Mouse (Mus musculus): ENCODE measurements around the gene Casp9. TPM values are rescaled to one million over a fixed set of nuclear protein-coding genes. Genes with fewer than 3 reads are reported as not detected.
"Not testable (repeated sequence)": the region's sequence is repeated elsewhere in the genome, so short reads cannot be mapped to it uniquely, and the experiment has no call there.

The Casp9 gene
- polyA plus RNA-seq, 1 experiment from 2014 or later, result 13.3 TPM

DNA sequence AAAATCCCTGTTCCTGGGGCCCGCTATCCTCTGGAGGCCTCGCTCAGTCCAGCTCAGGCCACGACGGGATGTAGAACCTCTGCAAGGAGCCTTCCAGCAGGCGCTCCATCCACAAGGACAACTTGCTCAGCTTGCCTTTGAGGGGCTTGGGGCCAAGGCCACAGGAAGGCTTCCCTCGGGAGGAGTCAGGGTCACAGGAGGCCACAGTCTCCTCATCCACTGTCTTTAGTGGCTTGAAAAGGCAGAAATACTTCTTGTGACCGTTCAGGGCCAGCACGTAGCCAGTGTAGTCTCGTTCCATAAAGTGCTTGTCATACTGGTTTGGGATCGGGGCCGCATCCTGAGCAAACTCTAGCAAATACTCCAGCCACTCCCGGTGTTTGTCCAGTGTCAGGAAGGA, 29.9 kb upstream of the Casp9 start:
- no peak overlapping the region for H3K27ac ChIP-seq
- ATAC-seq (ENCODE audit: insufficient number of reproducible peaks, low FRiP score, low TSS enrichment, low read depth), result no peak
- H3K4me1 ChIP-seq, result peaks cover 24% of the 10 kb centered on the region
- no peak overlapping the region for H3K4me3 ChIP-seq
- no peak overlapping the region for H3K9ac ChIP-seq
- H3K27me3 ChIP-seq, result no peaks in the 10 kb centered on the region
- peaks cover 49% of the 10 kb centered on the region for H3K36me3 ChIP-seq
- no peaks in the 10 kb centered on the region for H3K9me3 ChIP-seq
- 91% methylated on average over 12 of the region's 12 CpGs for WGBS
- H3K4me2 ChIP-seq, result no peak overlapping the region

DNA sequence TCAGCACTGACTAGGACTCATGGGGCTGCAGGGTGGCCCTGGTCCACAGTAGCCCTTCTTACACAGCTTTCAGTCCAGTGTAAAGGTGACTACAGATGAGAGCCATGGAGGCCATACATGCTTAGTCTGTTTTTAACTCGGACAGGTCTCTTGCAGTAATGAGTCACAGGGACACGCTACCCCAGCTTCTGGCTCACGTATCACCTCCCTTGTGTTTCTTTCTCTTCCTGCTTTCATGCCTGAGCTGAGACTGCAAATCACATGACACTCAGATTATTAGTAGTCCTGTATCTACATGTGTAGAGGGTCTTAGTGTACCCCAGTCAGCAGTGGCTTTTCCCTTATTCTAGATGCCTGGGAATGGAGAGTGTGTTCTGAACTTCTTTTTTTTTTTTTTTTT, 28.4 kb upstream of the Casp9 start:
- Histone ChIP-seq H3K4me3 (no peak overlapping the region), H3K27me3 (no peaks in the 10 kb centered on the region), H3K27ac (no peak overlapping the region), H3K9ac (no peak overlapping the region), H3K9me3 (no peaks in the 10 kb centered on the region), H3K4me2 (no peak overlapping the region), H3K36me3 (peaks cover 63% of the 10 kb centered on the region), H3K4me1 (peaks cover 24% of the 10 kb centered on the region)
- ATAC-seq (ENCODE audit: insufficient number of reproducible peaks, low FRiP score, low TSS enrichment, low read depth), result no peak
- WGBS, result 92% methylated on average over 3 of the region's 3 CpGs

DNA sequence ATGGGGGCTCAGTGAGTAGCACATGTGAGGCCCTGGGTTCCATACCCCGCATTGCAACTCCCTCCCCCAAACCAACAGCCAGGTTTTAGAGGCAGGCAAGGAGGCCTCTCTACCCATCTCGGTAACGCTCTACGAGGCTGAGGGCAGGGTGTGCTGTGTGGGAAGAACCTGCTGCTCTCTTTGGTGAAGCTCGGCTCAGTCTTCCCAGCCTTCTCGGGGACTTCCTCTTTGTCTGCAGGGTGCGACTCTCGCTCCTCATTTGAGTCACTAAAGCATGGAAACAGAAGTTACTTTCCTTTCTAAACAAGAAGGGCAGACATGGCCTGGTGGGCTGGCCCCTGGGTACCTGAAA, 27.1 kb upstream of the Casp9 start:
- Histone ChIP-seq H3K4me3 (no peak overlapping the region), H3K27ac (peak overlapping the region; percentile 87), H3K9ac (no peak overlapping the region), H3K27me3 (no peaks in the 10 kb centered on the region), H3K4me2 (peak overlapping the region; percentile 26; the same call in 1 of the 2 replicates), H3K9me3 (no peaks in the 10 kb centered on the region), H3K4me1 (peaks cover 24% of the 10 kb centered on the region), H3K36me3 (peaks cover 72% of the 10 kb centered on the region)
- WGBS, result 52% methylated on average over 8 of the region's 8 CpGs
- ATAC-seq (ENCODE audit: insufficient number of reproducible peaks, low FRiP score, low TSS enrichment, low read depth), result no peak

DNA sequence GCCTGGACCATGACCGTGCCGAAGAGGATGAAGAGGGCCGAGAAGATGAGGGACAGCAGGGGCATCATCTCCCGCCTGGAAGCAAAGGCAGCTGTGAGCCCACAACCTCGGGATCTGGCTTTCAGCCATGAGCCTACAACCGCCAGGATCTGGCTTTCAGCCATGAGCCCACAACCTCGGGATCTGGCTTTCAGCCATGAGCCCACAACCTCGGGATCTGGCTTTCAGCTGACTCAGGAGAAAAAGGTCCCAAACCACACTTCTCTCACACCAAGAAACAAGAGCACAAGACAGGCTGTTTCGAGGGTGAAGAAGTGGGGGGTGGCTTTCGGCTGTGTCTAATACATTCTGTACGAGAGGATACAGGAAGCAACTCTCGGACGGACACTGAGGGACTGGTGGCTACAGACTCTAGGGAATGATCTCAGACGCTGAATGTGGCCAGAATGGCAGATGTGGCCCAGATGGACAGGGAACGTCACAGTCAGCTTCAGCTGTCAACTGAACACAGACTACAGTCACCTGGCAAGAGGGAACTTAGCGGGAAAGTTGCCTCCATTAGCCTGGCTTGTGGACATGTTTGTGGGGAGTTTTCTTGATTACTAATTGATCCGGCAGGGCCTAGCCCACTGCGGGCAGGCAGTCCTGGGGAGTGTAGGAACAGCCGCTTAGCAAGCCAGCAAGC, 26.6 kb upstream of the Casp9 start:
- H3K4me1 ChIP-seq, result peaks cover 24% of the 10 kb centered on the region
- H3K9ac ChIP-seq, result no peak overlapping the region
- H3K9me3 ChIP-seq, result no peaks in the 10 kb centered on the region
- peak; percentile 71 for ATAC-seq (ENCODE audit: insufficient number of reproducible peaks, low FRiP score, low TSS enrichment, low read depth)
- H3K27me3 ChIP-seq, result no peaks in the 10 kb centered on the region
- peak overlapping the region; percentile 26 for H3K4me2 ChIP-seq
- H3K27ac ChIP-seq, result peak overlapping the region; percentile 87
- H3K4me3 ChIP-seq, result no peak overlapping the region
- H3K36me3 ChIP-seq, result peaks cover 72% of the 10 kb centered on the region
- 27% methylated on average over 19 of the region's 19 CpGs for WGBS

DNA sequence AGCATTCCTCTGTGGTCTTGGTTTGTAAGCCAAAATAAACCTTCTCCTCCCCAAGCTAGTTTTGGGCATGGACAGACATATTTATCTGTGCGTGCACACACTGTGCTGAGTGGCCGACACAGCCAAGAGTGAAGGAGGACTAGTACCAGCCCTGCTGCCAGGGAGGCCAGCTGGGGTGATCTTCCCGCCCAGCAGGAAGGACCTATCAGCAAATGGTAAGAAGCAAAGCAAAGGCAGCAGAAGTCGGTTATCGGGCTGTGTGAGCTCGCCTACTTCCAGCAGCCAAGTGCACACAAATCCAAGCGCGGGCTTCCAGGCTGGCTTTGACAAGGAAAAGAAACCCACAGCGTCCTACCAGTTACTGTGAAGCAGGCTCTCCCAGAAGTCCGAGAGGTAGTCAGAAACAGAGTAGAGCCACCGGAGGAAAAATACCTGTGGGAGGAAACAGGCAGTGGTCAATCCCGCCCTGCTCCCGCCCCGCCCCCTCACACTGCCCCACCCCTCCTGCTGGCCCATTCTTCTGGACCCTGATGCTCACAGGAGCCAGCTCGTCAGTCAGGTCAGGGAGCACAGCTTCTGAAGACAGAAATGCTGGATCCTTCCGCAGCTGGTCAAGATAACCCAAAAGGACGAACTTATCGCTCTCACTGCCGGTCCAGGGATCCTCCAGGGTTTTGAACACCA, 25.9 kb upstream of the Casp9 start:
- Histone ChIP-seq H3K27ac (peak overlapping the region; percentile 87), H3K4me3 (no peak overlapping the region), H3K9me3 (no peaks in the 10 kb centered on the region), H3K36me3 (peaks cover 72% of the 10 kb centered on the region), H3K27me3 (no peaks in the 10 kb centered on the region), H3K4me1 (peaks cover 24% of the 10 kb centered on the region), H3K9ac (no peak overlapping the region), H3K4me2 (peak overlapping the region; percentile 26)
- ATAC-seq (ENCODE audit: insufficient number of reproducible peaks, low FRiP score, low TSS enrichment, low read depth), result peak; percentile 78
- 64% methylated on average over 19 of the region's 19 CpGs for WGBS

DNA sequence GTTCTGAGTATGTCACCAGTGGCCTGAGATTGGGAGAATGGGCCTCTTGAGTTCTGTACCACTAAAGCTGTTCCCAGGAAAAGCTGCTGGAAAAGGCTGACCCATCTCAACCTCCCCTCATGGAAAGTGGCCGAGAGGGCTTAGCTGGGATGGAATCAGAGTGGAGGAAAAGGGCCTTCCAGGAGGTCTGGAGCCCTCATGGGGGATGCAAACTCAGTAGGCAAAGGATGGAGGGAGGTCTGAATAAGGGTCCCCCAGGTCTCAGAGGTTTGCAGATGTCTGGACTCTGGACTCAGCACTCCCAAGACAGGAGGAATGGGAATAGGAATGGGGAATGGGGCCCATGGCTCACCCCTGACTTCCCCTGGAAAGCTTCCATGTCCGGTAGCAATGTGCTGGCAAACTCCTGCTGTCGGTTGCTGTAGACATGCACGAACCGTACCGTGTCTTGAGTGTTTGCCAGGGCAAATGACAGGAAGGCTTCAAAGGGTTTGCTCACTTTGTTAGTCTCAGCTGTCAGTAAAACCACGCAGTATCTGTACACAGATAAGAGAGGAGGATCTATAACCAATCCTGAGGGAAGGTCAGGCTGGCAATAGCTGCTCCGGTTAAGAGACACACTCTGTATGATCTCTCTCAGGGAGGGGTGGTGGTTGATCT, 23.8 kb upstream of the Casp9 start:
- H3K4me2 ChIP-seq, result no peak overlapping the region
- H3K9me3 ChIP-seq, result no peaks in the 10 kb centered on the region
- peaks cover 70% of the 10 kb centered on the region for H3K36me3 ChIP-seq
- H3K27me3 ChIP-seq, result no peaks in the 10 kb centered on the region
- H3K4me3 ChIP-seq, result no peak overlapping the region
- no peak overlapping the region for H3K9ac ChIP-seq
- ATAC-seq (ENCODE audit: insufficient number of reproducible peaks, low FRiP score, low TSS enrichment, low read depth), result no peak
- 84% methylated on average over 8 of the region's 8 CpGs for WGBS
- H3K27ac ChIP-seq, result no peak overlapping the region
- H3K4me1 ChIP-seq, result peaks cover 24% of the 10 kb centered on the region

DNA sequence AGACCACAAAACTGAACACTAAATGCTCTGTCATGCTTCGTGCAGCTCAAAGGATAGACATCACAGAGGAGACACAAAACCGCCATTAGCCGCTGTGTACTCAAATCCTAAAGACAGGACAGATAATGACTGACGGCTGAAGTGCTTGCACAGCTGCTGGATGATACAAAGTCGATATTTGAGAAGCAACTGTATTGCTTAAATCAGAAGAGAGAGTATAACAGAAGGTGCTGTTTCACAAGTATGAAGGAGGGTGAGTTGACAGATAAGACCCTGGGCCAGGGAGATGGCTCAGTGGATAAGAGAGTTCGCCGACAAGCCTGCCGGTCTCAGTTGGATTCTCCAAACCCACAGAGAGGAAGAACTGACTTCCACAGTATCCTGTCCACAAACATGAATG, 21.6 kb upstream of the Casp9 start:
- H3K36me3 ChIP-seq, result peaks cover 84% of the 10 kb centered on the region
- ATAC-seq (ENCODE audit: insufficient number of reproducible peaks, low FRiP score, low TSS enrichment, low read depth), result no peak
- H3K4me2 ChIP-seq, result no peak overlapping the region
- no peak overlapping the region for H3K9ac ChIP-seq
- no peak overlapping the region for H3K4me3 ChIP-seq
- WGBS, result 90% methylated on average over 8 of the region's 8 CpGs
- no peaks in the 10 kb centered on the region for H3K9me3 ChIP-seq
- no peaks in the 10 kb centered on the region for H3K27me3 ChIP-seq
- peaks cover 14% of the 10 kb centered on the region for H3K4me1 ChIP-seq
- H3K27ac ChIP-seq, result no peak overlapping the region

DNA sequence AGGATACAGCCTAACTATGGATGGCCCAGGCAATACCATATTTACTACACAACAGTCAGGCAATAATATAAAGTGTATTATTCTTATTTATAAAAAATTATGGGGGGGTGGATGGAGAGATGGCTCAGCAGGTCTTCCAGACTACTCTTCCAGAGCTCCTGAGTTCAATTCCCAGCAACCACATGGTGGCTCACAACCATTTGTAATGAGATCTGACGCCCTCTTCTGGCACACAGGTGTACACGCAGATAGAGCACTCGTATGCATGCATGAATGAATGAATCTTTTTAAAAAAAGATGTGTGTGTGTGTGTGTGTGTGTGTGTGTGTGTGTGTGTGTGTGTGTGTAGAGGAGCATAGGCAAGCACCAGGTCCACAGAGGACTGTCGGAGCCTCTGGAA, 20.4 kb upstream of the Casp9 start:
- H3K36me3 ChIP-seq, result peaks cover 89% of the 10 kb centered on the region
- H3K4me1 ChIP-seq, result not testable (repeated sequence)

DNA sequence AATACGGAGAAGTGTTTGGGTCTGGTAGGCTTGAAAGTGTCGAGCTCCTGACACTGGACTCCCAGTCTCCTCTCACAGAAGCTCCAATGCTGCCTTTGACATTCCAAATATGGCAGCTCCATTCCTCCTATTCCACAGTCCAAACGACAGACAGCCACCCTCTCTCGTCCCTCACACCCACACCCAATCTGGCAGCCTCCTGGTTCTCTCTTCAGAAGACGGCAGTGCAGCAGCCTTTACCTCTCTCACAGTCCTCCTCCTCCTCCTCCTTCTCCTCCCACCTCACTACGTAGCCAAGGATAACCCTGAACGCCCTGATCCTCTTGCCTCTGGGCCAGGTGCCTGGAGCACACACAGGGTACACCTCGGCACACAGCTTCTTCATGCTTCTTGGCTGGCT, 13.6 kb upstream of the Casp9 start:
- Histone ChIP-seq H3K9me3 (no peaks in the 10 kb centered on the region), H3K27ac (no peak overlapping the region), H3K9ac (no peak overlapping the region), H3K27me3 (no peaks in the 10 kb centered on the region), H3K4me2 (no peak overlapping the region), H3K4me1 (no peaks in the 10 kb centered on the region), H3K36me3 (peaks cover 89% of the 10 kb centered on the region), H3K4me3 (no peak overlapping the region)
- 87% methylated on average over 8 of the region's 8 CpGs for WGBS
- ATAC-seq (ENCODE audit: insufficient number of reproducible peaks, low FRiP score, low TSS enrichment, low read depth), result no peak

More for the DNA sequence above, 20.4 kb upstream of the Casp9 start:
- not testable (repeated sequence) for ATAC-seq (ENCODE audit: insufficient number of reproducible peaks, low FRiP score, low TSS enrichment, low read depth); H3K27ac ChIP-seq; H3K9me3 ChIP-seq; H3K9ac ChIP-seq; H3K4me2 ChIP-seq; H3K27me3 ChIP-seq; H3K4me3 ChIP-seq
- 87% methylated on average over 4 of the region's 4 CpGs for WGBS

DNA sequence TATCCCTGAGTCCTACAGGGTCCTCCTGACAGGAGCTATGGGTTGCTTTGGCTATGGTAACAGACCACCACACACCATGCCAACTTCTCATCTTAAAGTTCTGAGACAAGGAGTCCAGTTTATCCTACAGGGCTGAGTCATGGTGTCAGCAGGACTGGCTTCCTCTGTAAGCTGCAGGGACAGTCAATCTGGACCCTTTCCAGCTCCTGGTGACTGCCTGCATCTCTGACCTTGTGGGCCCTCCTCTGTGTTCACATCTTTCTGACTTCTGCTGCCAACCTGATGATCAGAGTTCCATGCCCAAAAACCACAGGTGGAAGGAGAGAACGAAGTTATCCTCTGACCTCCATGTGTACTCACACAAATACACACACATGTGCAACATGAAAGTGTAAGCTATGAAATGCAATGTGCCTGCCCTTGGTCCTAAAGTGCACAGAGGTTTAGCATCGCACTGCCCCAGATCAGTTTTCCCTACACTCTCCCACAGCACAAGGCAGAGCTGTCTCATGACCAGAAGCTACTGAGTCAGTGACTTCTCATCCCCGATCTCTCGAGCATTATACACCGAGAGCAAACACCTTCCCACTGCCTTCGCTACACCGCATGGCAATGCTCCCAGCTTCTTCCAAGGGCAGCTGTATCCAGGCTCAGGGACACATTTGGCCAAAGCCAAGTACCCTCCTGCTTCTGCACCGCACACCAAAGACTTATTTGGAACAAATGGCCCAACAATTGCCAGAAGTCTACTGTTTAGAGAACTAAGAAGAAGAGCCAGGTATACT, 12.0 kb upstream of the Casp9 start:
- Histone ChIP-seq H3K27ac (no peak overlapping the region), H3K36me3 (peaks cover 85% of the 10 kb centered on the region), H3K4me2 (no peak overlapping the region), H3K9ac (no peak overlapping the region), H3K4me1 (no peaks in the 10 kb centered on the region), H3K27me3 (no peaks in the 10 kb centered on the region), H3K4me3 (no peak overlapping the region), H3K9me3 (no peaks in the 10 kb centered on the region)
- 93% methylated on average over 8 of the region's 8 CpGs for WGBS
- ATAC-seq (ENCODE audit: insufficient number of reproducible peaks, low FRiP score, low TSS enrichment, low read depth), result no peak

DNA sequence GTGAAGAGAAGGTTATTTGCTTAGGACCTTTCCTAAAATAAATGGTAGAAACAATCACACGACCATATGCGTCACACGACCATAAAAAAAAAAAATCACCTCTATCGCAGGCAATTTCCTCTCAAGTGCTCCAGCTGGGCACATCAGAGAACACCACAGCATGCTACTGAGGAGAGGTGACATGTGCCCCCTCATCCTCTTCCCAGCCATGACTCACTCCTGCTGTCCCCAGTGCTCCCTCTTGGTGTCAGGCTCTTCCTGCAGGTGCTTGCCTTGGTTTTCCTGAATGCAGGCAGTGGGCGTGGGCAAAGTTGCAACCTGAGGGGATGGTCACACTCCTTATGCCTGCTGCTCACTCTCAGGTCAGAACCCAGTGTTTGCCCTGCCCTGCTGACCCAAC, 8.6 kb upstream of the Casp9 start:
- Histone ChIP-seq H3K27ac (no peak overlapping the region), H3K4me1 (peaks cover 3% of the 10 kb centered on the region; the same call in 1 of the 2 replicates), H3K9me3 (no peaks in the 10 kb centered on the region), H3K9ac (no peak overlapping the region), H3K36me3 (peaks cover 69% of the 10 kb centered on the region), H3K4me2 (no peak overlapping the region), H3K4me3 (no peak overlapping the region), H3K27me3 (no peaks in the 10 kb centered on the region)
- 73% methylated on average over 5 of the region's 5 CpGs for WGBS
- no peak for ATAC-seq (ENCODE audit: insufficient number of reproducible peaks, low FRiP score, low TSS enrichment, low read depth)

Data from limb, embryonic 15.5 days (tissue).